Mouse (Mus musculus) MN1 (cell line): Measurements from ENCODE around the gene Vamp2.
A peak's percentile ranks its signal among the peaks of the same experiment; 100 is the strongest.

ENCODE experiments used
- DNase-seq: peaks from one replicate; pipeline ENCODE4 v3.0.0-alpha.2; 2016; ENCODE audit warnings: low spot score

The Vamp2 gene

DNA sequence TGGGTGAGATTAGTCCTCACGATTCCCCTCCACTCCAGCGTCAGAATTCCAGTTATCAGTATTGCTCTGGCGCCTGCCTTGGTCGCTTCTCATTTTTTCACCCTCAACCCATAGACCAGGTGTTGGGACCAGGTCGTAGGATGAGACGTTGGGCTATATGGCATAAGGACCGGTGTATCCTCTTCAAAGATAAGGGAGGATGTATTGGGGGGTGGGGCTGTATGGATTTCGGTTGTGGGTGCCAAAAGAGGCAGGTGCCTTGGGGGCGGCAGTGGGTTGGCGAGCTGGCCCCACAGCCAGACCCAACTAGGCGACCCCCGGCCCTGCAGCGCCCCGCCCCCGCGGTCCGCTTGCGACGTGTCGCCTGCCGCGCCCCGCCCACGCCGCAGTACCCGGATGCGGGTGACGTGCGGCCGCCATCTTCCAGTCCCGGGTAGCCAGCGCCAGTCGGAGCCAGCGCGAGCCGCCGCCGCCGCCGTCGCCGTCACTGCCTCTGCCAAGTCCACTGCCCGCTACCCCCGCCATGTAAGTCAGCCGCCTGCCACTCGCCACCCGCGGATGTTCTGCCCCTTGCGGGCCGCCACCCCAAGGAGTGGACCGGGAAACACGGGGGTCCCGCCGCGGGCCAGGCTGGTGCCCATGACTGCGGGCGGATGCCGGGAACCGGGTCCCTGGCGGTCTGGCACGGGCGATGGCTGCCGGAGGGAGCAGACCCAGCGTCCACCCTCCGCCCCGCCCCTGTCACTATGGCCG, at the start of gene Vamp2:
TSS of gene Vamp2 (plus strand) at position 388 of the 753 bp plus-strand sequence.
- DNase-seq: peak; percentile 92

DNA sequence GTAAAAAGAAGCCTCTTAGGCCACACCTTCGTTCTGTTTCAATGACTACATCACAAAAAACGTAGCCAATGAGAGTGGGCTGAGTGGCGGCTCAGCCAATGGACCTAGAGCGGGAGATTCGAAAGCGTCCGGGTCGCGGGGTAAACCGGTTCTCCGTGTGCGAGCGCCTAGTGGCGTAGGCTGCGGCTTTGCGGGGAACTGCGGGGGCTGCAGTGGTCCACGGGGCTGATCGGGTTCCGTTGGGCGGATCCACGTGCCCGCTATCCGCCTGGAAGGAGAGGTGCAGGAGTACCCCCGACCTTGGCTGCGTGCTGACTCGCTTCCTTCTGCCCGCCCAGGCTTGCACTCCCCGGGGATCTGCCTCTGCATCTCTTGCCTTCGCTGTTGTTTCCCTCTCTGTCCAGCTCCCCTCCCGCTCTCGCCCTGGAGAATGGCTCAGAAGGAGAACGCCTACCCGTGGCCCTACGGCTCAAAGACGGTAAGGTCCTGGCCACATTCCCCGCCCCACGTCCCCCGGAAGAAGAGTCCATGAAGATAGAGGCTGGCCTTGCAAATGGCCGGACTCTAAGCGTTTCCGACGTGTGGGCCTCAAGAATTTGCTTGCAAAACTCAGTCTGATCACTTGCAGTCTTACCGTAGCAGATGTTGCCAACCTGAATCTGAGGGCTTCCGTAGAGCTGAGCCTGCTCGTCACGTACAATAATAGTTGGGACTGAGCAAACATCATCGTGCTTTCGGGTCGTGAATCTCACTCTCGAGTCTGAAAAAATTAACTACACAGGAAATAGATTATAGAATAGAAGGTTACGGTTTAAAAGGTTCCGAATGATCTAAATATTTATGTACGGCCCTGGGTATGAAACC, 42.5 kb upstream of the Vamp2 start, which contains the start of gene Aurkb:
TSS of gene Aurkb (plus strand) at position 117 of the 864 bp plus-strand sequence.
- peak; percentile 92 for DNase-seq

DNA sequence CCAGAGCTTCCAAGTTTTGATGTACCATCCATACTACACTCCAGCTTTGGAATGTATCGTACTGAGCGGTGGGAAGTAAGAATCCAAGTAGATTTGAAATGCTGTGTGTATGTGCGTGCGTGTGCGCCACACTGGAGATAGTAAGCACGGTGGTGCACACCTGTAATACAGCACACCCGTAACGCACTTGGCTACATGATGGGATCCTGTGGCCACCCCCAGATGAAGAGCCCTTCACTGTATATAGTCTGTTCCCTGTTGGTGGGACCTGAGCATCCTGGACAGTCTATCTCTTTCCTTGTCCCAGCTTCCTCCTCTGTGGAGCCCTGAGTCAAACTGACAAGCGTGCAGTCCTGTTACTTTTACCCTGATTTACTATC, 41.9 kb upstream of the Vamp2 start:
- no peak for DNase-seq

DNA sequence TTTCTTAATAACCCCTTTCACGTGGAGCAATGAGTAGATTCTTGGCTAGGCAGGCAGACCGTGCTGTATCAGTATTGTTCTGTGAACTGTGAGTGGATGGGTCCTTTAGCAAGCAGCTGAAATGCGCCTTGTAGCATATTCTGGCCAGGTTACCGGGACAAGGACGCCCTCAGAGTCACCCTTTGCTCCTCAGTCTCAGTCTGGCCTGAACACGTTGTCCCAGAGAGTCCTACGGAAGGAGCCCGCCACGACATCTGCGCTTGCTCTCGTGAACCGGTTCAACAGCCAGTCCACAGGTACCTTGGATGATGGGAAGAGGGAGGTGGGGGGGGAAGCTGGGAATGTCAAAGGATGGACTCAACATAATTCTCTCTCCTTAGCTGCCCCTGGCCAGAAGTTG, 40.7 kb upstream of the Vamp2 start:
- DNase-seq: no peak

DNA sequence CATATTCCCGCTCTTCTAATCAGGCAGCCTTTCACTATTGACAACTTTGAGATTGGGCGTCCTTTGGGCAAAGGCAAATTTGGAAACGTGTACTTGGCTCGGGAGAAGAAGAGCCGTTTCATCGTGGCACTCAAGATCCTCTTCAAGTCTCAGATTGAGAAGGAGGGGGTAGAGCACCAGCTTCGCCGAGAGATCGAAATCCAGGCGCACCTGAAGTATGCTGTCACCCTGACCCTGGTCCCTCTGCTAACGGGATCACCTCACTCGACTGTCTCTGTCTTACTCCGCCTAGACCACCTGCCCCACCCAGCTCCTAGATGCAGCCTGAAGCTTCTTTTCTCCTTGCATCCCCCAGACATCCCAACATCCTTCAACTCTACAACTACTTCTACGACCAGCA, 40.1 kb upstream of the Vamp2 start:
- DNase-seq: no peak

DNA sequence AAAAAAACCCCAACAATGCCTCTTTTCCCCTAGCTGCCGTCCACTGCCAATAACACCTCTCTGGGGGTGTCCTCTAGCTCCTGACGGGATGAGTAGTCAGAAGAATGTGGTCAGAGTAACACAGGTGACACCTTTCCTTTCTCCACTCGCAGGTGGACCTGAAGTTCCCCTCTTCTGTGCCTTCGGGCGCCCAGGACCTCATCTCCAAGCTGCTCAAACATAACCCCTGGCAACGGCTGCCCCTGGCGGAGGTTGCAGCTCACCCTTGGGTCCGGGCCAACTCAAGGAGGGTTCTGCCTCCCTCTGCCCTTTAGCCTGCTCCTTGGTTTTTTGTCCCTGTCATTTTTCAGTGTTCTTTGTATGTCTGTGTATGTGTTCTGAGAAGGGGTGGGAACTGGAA, 37.5 kb upstream of the Vamp2 start:
- no peak for DNase-seq

DNA sequence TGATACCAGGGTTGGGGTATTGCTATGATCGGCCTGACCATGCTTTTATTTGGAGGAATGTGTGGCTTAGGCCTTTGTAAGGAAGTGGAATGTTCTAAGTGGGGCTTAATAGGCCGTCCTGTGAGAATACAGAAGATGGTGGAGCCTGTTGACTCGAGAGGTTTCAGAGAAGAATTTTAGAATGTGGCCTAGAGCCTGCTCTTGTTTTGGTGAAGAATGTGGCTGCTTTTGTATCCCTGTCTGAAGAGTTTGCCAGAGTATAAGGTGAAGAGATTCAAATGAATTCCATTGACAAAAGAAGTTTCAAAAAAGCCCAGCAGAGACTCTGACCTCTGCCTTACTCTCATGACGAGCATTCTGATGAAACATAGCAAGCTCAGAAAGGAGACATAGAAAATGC, 36.5 kb upstream of the Vamp2 start:
- no peak for DNase-seq

DNA sequence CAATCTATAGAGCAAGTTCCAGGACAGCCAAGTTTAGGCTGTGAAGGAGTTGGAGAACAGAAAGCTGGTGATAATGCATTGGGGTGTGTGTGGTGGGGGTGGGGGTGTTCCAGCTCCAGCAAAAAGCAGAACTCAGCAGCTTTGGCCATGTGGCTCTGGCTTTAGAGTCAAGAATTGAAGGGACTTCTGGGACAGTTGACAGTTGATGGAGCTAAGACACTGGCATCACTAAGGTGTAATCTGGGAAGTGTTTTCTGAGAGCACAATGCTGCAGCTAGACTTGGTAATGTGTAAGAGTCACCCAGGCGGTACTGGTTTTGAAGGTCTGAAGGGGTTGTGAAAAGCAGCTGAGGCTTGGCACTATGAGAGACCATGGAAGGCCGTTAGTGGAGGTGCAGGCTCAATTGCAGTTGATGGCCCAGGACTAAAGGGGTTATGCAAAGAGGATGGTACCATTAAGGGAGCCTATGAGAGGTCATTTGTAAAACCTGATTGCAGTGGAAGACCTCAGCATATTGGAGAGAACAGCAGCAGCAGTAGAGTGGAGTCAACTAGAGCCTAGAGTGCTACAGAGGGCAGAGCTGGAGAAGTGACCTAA, 35.4 kb upstream of the Vamp2 start:
- DNase-seq: no peak

DNA sequence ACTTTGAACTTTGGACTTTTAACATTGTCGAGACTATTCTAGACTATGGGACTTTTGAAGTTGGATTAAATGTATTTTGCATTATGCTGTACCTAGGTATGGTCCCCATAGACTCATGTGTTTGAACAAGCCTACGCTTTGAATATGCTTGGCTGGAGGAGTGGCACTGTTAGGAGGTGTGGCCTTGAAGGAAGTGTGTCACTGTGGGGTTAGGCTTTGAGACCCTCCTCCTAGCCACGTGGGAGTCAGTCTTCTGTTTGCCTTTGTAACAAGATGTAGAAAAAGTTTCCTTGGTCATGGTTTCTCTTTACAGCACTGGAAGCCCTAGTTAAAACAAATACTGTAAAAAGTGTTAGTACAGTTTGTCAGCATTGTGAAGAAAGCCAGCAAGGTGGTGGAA, 34.4 kb upstream of the Vamp2 start:
- no peak for DNase-seq

DNA sequence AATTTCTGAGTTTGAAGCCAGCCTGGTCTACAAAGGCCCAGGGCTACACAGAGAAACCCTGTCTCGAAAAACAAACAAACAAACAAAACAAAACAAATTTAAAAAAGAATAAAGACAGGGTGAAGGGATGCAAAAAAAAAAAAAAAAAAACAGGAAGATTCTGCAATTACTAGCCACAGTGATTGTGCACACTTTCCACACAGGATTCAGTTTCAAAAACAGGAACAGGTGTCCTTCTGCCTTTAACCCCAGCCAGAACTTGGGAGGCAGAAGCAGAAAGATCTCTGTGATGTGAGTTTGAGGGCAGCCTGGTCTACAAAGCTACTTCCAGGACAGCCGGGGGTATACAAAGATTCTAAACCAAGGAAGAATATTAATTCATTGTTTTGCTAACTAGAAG, 30.0 kb upstream of the Vamp2 start:
- no peak for DNase-seq

DNA sequence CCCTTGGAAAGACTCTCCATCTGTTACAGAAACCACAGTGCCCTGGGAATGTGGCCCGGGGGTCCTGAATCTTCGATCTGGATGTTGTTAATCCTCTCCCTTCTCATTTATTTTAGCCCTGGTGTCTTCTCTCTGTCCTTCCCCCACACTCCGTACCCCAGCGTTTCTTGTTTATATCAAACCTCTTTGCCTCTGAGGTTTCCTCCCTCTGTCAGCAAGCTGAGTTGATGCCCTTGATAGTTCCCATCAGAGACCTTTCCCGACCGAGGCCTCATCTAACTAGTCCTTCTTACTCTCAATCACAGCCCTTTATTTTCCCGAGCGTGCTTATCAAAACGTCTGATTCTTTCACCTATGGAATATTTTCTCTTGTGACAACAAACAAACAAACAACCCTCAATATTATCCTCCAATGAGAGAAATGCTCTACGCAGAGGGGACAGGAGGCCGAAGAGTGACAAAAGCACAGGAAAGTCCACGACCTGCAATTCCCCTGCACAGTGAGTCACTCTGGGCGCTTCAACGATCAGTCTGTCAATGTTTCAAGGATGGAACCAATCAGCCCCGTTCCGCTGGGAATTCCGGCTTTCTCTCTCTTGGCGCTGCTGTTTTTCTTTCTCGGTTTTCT, 29.4 kb upstream of the Vamp2 start:
- DNase-seq: no peak

DNA sequence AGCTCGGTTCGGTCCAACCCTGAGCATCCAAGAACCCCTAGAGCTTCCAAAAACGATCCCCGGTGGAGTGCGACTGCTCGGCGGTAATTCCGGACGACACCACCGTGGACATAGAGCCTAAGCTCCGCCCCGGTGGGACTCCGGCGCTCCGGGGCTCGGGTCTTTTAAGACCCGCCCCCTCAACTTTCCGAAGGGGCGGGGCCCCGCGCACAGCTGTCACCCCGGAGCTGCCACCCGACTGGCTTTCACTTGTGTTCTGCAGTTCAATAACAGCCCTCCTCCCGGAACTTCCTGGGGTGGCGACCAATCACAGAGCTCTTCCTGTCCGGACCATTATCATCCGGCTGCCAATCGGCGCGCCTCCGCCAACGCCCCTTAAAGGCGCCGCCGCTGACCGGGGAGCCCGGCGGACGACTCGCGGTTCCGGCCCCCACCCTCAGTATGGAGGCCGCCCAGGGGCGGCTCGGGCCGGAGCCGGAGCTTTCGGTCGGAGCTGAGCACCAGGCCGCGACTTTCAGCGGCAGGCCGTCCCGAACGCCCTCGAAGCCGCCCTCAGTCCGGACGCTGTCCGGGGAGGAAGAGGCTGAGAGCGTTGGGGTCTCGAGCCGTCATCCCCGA, 28.8 kb upstream of the Vamp2 start, which contains the start of gene Borcs6:
TSS of gene Borcs6 (plus strand) at position 361 of the 618 bp plus-strand sequence.
- DNase-seq: peak; percentile 97

DNA sequence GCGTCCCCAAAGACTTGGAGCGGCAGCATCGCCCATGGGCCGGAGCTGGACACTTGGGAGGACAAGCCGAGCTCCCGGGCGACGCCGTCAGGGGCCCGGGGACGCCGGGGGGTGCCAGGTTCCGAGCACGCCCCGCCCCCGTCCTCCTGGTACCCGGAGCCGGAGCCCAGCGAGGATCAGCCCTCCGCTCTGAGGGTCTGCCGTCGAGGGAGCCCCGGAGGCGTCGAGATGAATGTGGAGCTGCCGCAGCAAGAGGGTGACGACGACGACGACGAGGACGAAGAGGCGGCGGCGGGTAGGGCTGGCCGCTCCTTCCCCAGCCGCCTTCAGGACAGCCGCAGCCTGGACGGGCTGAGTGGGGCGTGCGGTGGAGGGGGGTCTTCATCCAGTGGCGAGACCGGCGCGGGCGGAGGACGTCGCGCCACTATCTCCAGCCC, 28.3 kb upstream of the Vamp2 start:
- peak; percentile 58 for DNase-seq

DNA sequence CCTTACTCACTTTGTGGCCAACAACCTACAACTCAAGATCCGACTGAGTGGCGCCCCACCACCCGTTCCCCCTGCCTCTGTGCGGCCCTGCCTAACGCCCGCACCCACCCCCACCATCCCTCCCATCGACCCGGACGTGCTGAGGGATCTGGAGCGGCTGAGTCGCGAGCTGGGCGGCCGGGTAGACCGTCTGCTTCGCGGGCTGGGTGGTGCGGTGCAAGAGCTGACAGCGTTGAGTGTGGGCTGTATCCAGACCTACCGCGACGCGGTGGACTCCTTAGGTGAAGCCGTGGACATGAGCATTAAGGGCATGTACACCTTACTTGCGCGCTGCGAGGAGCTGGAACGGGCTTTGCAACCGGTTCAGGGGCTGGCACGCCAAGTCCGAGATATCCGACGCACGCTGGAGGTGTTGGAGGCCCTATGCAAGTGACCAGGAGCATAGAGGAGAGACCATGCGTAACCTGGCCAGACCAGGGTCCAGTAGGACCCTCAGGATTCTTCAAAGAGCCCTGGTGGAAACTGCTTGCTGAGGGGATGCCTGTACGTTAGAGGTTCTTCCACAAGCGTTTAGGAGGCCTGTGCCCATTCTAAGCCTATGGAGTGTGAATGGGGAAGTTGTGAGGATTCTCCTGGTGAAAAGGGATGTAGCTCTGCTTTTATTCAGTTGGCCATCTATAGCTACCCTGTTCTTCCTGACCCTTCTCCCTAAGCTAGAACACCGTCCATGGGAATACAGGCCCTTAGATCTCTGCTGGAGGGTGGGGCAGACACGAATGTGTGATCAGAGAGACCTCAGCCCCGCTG, 27.6 kb upstream of the Vamp2 start:
- peak; percentile 53 for DNase-seq

DNA sequence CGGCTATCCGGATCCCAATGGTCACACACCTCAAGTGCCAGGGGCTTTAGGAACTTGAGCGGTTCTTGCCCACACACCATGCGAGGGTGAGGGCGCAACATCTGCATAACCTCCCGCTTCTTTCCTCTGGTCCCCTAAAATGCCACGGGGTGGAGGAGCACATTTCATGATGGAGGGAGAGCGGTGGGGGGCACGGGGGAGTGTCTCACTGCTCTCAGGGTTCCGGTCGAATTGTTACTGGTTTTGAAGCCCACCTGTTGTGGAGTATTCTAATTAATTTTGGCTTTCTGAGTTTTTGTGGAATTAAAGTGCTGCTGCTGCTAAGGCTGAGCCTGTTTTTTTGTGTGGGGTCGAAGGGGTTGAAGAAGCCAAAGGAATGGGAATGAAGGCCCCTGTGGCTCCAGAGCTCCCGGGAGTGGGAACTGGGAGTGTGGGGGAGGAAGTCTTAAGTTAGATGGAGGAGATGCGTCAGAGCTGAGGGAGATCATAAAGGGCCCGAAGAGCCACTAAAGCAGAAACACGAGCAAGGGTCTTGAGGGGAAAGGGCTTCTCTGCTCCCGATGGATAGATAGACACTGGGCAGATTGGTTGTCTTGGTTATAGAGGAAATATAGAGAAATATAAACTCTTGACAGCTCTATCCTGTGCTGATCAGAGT, 26.9 kb upstream of the Vamp2 start:
- DNase-seq: no peak

DNA sequence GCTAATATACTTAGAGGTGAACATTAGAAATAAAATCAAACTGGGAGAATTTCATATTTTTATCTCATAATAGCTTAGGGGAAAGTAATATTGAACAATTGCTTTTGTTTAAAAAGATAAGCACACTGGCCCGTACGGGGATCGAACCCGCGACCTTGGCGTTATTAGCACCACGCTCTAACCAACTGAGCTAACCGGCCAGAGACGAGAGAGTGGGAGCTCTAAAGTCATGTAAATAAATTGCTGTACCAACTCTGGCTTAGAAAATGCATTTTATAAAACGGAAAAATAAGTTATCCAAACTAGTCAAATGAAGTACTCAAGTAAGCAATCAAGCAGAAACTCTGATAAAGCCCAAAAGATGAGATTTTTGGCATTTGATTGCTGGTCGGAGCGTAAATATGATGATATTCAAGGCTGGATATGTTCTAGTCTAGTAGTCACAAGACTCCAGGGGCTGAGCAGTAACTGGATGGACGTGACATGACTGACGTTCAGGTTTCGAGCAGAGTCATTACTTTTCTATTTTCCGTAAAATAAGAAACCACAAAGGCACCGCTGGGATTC, 26.0 kb upstream of the Vamp2 start:
- peak; percentile 79 for DNase-seq

DNA sequence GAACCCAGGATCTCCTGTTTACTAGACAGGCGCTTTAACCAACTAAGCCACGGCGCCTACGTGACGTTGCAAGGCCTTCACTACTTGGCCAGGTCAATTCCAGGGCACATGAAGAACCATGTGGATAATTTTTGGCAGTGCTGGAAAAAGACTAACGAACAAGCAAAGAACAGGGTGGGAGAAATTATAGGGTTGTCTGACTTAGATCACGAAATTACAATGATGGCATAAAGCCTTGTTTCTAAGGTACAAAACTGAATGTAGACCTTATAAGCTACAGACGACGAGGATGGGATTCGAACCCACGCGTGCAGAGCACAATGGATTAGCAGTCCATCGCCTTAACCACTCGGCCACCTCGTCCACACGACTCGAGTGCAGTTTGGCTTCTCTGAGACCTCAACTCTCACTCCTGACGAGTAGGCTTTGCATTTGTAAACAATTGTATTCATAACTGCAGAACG, 25.5 kb upstream of the Vamp2 start:
- DNase-seq: peak; percentile 94

DNA sequence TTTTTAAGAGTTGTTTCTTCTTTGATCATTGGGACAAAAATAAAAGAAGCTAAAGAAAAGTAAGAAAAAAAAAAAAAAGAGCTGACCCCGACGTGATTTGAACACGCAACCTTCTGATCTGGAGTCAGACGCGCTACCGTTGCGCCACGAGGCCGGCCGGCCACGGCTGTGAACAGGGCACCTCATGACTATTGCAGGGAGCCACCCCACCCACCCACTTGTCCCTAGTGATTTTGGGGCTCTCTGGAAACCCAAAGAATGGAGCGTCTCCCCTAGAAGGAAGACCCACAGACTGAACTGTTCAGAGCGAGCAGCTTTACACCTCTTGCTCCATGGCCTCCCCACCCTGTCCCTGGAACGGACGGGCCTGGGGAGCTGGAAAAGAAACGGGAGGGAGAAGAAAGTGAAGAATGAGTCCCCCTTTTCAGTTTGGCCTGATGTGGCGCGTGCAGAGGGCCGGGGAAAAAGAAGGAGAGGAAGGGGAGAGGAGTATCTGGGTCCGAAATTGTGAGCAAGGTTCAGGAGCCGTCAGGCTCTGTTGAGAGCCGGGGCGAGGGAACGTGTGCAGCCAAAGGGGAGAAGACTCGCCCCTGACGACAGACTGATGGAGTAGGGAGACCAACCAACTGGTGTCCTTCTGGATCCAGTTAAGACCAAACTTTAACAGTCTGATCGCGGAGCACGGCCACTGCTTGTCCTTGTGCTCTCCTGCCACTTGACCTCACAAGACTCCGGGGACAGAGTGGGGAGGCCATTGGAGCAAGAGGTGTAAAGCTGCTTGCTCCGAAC, 24.7 kb upstream of the Vamp2 start:
- DNase-seq: peak; percentile 73
